Mouse (Mus musculus): ENCODE data around the gene Zfp964.
"Not testable (repeated sequence)": the region's sequence is repeated elsewhere in the genome, so short reads cannot be mapped to it uniquely, and the experiment has no call there.

Zfp964 gene

DNA sequence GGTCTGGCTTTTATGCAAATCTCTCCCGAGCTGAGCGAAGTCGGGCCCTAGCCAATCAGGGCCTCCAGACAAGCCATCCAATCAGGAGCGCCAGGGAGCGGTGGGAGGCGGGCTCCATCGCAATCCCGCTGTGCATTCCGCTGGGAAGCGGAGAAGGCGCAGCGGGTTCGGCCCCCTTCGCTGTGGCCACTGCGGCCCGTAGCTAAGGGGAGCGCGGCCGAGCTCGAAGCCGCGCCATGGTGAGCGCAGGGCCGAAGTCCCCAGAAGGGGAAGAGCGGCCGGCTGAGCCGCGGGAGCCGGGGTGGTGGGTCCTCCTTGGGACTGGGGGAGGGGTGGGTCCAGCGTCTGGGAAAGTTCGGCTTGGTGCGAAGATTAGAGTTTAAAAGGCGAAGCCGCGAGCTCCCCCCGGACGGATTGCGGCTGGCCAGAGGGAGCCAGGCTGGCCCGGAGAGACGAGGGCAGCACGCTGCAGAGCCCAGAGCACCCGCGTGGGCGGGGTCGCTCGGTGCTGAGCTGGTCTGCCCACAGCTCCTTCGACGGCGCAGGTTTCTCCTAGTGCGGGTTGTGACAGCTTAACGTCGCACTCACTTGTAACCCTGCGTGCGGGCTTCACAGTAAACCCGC lies at the start of gene Zfp964:
Zfp964 (plus strand) TSS at position 122 of the 624 bp plus-strand sequence.
- peak; percentile 96 for DNase-seq (ENCODE audit: low read depth, low spot score)

- peak; percentile 6 for DNase-seq (ENCODE audit: low read depth, low spot score)
Observed at GRCm38 (mm10) chr8:69614687-69615086, 39.6 kb upstream of the Zfp964 start.

DNA sequence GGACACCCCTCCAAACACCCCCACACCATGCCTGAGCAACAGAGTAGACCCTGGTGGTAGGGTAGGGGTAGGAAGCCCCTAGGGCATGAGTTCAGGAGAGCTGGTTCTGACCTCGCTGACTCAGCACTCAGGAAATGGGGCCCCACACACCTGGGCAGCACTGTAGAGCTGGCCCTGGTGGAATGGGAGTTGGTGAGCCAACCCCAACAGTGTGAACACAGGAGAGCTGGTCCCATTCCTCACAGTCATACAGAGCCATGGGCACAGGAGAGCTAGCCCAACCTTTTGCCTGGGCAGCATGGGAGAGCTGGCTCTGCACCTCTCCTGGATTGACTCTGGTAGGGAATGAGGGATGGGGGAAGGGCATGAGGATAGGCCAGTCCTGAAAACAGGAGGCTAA lies 36.2 kb upstream of the Zfp964 start:
- DNase-seq (ENCODE audit: low read depth, low spot score): no peak

GRCm38 (mm10) chr8:69625095-69625789 lies 29.0 kb upstream of the Zfp964 start, which contains the start of gene Zfp868:
TSS of gene Zfp868 (minus strand) at chr8:69625548.
- peak; percentile 99 for DNase-seq (ENCODE audit: low read depth, low spot score)

GRCm38 (mm10) chr8:69653808-69654357 lies 396 bp upstream of the Zfp964 start:
- no peak for DNase-seq (ENCODE audit: low read depth, low spot score)

- DNase-seq (ENCODE audit: low read depth, low spot score): no peak
Observed at GRCm38 (mm10) chr8:69661294-69661693, 7.0 kb downstream of the Zfp964 start.

GRCm38 (mm10) chr8:69665051-69665450 lies 10.8 kb downstream of the Zfp964 start:
- not testable (repeated sequence) for DNase-seq (ENCODE audit: low read depth, low spot score)

DNA sequence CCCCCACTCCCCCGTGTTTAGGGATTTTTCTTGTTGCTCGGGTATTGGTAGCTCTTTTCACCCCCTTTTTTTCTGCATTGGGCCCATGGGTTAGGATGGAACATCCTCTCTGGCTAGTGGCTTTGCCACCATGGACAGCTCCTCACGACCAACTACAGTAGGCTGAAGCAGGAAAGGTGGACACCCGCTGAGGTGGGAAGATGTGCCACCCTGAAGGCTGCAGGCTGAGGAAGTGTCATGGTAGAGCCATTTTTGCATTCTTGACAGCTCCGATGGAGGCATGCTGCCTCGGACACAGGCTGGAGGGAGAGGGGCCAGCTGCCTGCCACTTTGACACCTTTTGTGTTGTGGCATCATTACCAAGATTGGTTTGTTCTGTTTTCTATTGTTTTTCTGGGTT lies 47.5 kb downstream of the Zfp964 start:
- DNase-seq (ENCODE audit: low read depth, low spot score): peak; percentile 57

- DNase-seq (ENCODE audit: low read depth, low spot score): not testable (repeated sequence)
Observed at GRCm38 (mm10) chr8:69710624-69711023, 56.3 kb downstream of the Zfp964 start, which contains the start of gene Zfp869. TSS of gene Zfp869 (minus strand) at chr8:69710724.

GRCm38 (mm10) chr8:69713516-69713915 lies 59.2 kb downstream of the Zfp964 start:
- DNase-seq (ENCODE audit: low read depth, low spot score): no peak

DNA sequence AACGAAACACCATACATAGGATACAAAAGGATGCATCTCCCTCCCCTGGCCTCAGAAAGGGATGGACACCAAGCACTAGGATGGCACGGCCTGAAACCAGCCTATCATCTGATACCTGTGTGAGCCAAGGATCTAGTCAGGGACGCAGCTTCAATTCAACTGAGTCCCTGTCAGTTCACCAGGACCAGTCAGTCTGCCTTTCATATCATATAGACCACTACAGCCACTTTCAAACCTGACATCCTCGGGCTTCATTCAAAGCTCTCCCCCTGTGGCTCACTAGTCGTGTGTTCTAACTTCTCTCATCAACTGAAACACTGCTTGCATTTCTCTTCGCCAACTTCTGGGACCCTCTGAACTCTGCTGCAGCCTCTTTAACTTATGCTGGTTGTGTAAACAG lies 61.1 kb downstream of the Zfp964 start:
- no peak for DNase-seq (ENCODE audit: low read depth, low spot score)
